Mouse (Mus musculus) frontal cortex, postnatal 25 days (tissue): ENCODE measurements at regions not wholly inside any gene's neighbourhood (a gene's known extent, or its start where the extent isn't known, plus 50 kb on each side); places are given as distances from the start of the nearest gene placed in this dataset.

Experiments used
- DNase-seq, 2 experiments: peaks; one replicate each; pipeline ENCODE4 v3.0.0; 2022; ENCODE audit warnings: low spot score in 2 of 2

DNA sequence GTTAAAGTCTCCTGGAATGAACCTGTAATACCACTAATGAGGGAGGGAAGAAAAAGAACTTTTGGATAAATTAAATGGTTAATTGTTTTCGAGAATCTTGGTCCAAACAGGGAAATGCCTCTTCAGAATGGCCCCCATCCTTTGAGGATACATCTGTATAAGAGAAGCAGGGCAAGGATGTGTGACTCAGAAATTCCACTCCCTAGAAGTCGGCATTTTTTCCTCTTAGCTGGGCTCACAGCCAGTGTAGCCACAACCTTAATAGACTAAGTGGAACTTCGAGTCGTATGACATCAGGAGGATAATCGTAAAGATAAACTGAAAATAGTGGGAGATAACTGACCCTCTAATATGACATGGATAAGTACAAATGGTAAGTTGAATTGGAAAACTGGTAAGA is 56.1 kb upstream of the Cav2 start:
- no peak for DNase-seq

- DNase-seq = no peak
Measured at GRCm38 (mm10) chr6:17226483-17226882, 54.5 kb upstream of the Cav2 start.
